Mouse (Mus musculus) layer of hippocampus, postnatal 10 days (tissue): ENCODE results near the gene Mrgpra9. TPM values are rescaled to one million over a fixed set of nuclear protein-coding genes. Genes with fewer than 3 reads are reported as not detected.
"Not testable (repeated sequence)": the region's sequence is repeated elsewhere in the genome, so short reads cannot be mapped to it uniquely, and the experiment has no call there.

Experiments used
- DNase-seq, 2 experiments: peaks; one replicate each; pipeline ENCODE4 v3.0.0; 2021; ENCODE audit warnings: low spot score in 2 of 2
- long read RNA-seq: library from polyadenylated mRNA; stranded (forward); transcript quantifications from one replicate; pipeline ENCODE4 v2.0.0, GENCODE M21; 2023
- total RNA-seq, 2 experiments: library from RNA; stranded (reverse); gene quantifications; 2 replicates each; pipeline ENCODE4 v1.2.3; 2021

Mrgpra9 gene
- not detected for total RNA-seq
- long read RNA-seq, result 0 reads

DNA sequence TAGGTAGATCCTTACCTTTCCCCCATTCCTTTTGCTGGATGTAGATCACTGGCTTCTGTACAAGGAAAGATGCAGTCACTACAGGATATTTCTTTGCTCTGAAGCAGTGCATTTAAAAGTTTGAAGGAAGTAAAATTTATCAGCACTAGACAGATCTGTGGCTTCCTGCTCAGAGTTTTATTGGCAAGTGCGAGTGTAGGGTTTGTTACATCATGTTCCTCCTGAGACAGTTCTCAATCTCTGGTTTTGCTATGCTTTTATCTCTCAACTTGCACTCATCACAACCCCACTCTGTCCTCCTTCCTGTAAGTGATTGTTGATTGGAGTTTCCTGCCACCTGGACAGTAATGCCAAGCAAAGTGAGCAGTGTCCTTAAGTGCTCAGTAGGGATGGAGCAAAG, at the start of gene Mrgpra9:
TSS of gene Mrgpra9 (minus strand) at position 79 of the 400 bp plus-strand sequence.
- no peak for DNase-seq

DNA sequence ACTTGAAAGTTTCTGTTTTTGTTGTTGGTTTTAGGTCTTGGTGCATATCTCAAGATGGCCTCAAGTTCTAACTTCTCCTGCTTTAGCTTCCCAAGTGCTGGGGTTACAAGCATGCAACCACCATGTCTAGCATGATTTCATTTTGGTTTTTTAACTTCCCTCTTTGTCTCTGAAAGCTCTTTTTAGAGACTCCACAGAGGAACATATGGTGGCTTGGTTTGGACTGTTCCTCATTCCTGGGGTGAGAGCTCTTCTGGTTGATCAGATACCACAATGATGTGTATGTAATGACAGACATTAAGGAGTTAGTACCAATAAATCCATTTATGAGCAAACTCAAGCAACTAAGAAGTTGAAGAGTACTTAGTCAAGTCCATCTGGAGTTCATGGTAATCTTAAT, 47.0 kb upstream of the Mrgpra9 start:
- not testable (repeated sequence) for DNase-seq

DNA sequence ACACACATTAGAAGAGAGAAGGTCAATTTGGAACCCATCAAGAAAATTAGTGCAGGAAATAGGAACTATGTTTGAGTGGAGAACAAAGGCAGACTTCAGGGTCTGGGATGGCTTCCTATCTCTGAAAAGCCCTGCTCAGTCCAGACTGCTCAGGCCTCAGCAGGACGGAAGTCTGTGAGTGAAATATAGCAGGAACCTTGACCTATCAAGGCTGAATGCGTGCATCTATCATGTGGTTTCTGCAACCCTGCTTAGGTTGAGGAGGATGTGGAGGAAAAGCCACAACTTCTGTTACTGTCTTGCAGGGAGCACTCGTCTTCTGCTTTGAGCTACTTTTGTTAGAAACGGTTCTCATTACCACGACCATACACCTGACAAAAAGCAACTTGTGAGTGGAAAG, 18.9 kb upstream of the Mrgpra9 start:
- not testable (repeated sequence) for DNase-seq

DNA sequence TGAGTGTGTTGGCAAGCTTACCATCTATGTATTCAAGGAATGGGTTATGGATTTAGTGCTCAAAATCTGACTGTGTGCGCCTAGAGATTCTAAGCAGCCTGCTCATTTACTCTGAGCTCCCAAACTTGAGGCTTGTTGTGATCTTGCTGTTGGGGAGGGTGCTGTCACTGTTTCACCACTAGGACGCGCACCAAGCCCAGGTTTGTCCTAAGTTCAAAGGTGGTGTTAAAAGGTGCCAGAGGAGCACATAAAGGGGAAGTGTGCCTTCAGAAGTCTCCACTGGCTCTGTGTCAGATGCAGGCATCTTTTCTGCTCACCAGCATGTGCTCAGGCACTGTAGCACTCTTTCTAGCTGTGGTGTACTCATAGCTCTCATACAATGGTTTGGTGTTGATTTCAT, 8.0 kb downstream of the Mrgpra9 start:
- DNase-seq, result no peak

DNA sequence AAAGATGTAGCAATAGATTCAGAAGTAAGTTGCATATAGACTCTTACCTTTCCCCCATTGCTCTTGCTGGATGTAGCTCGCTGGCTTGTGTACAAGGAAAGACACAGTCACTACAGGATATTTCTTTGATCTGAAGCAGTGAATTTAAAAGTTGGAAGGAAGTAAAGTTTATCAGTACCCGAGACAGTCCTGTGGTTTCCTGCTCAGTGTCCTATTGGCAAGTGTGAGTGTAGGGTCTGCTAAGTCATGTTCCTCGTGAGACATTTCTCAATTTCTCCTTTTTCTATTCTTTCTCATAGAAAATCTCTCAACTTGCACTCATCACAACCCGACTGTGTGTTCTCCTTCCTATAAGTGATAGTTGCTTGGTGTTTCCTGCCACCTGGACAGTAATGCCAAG, 47.8 kb downstream of the Mrgpra9 start, which contains the start of gene Mrgpra6:
TSS of gene Mrgpra6 (minus strand) at position 91 of the 400 bp plus-strand sequence.
- no peak for DNase-seq

DNA sequence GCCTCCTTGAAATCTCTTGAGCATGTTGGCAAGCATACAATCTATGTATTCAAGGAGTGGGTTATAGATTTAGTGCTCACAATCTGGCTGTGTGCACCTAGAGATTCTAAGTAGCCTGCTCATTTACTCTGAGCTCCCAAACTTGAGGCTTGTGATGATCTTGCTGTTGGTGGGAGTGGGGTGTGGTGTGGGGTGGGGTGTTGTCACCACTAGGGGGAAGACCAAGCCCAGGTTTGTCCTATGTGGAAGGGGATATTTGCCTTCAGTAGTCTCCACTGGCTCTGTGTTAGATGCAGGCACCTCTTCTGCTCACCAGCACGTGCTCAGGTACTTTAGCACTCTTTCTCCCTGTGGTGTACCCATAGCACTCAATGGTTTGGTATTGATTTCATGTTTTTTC, 57.4 kb downstream of the Mrgpra9 start:
- DNase-seq, result no peak

Other genes with a start within 250 kb of the Mrgpra9 start
- gene Spty2d1, start 244.4 kb downstream of the Mrgpra9 start, total RNA-seq, result 10 to 100 TPM; 11.0 TPM
- gene Tmem86a, start 202.2 kb downstream of the Mrgpra9 start, total RNA-seq, result 10 to 100 TPM; 14.7 to 15.5 TPM
- 100 to 1,000 TPM; 121 to 129 TPM for gene Ptpn5, start 119.2 kb downstream of the Mrgpra9 start, total RNA-seq
- gene Mrgpra6, start 47.9 kb downstream of the Mrgpra9 start, total RNA-seq, result not detected
- gene Mrgpra1, start 101.4 kb upstream of the Mrgpra9 start, total RNA-seq, result not detected
- gene Mrgpra2a, start 199.3 kb upstream of the Mrgpra9 start, total RNA-seq, result not detected